Mouse (Mus musculus) heart, embryonic 13.5 days (tissue): ENCODE results near the gene Galnt14. TPM values are rescaled to one million over a fixed set of nuclear protein-coding genes. Genes with fewer than 3 reads are reported as not detected.

Source experiments
- ATAC-seq: fragments of 200-750 bp; cut with Nextera tagmentation; 2 replicates; pipeline ENCODE4 v1.8.0; 2017; ENCODE audit warnings: moderate TSS enrichment; ENCODE audit not compliant: insufficient number of reproducible peaks, low FRiP score, low TSS enrichment; ENCODE audit errors: extremely low read depth
- H3K27ac ChIP-seq: fragments of 300-500 bp; sonication (generic); replicated peaks from 2 replicates; pipeline ENCODE4 v1.5.1; 2015; ENCODE audit warnings: moderate library complexity, mild to moderate bottlenecking, inconsistent platforms
- H3K27me3 ChIP-seq: fragments of 300-500 bp; sonication (generic); replicated peaks from 2 replicates; pipeline ENCODE4 v1.6.1; 2015; ENCODE audit warnings: mild to moderate bottlenecking, inconsistent platforms
- H3K36me3 ChIP-seq: fragments of 300-500 bp; sonication (generic); 2 replicates; pipeline ENCODE4 v1.6.1; 2015; ENCODE audit warnings: mild to moderate bottlenecking, inconsistent platforms
- H3K4me1 ChIP-seq: fragments of 300-500 bp; sonication (generic); 2 replicates; pipeline ENCODE4 v1.6.1; 2015; ENCODE audit warnings: inconsistent platforms
- H3K4me2 ChIP-seq: fragments of 300-500 bp; sonication (generic); 2 replicates; pipeline ENCODE4 v1.6.1; 2015; ENCODE audit warnings: inconsistent platforms, mild to moderate bottlenecking, moderate library complexity
- H3K4me3 ChIP-seq: fragments of 300-500 bp; sonication (generic); 2 replicates; pipeline ENCODE4 v1.5.1; 2015; ENCODE audit warnings: moderate library complexity, mild to moderate bottlenecking, inconsistent platforms
- H3K9ac ChIP-seq: fragments of 300-500 bp; sonication (generic); 2 replicates; pipeline ENCODE4 v1.6.1; 2015; ENCODE audit warnings: inconsistent platforms, mild to moderate bottlenecking, moderate library complexity
- H3K9me3 ChIP-seq: fragments of 300-500 bp; sonication (generic); 2 replicates; pipeline ENCODE4 v1.6.1; 2016; ENCODE audit warnings: inconsistent platforms
- WGBS: fragments of 180-500 bp; shearing (Covaris S2); methylation state at CpG from one replicate; pipeline ENCODE4 v1.1.7; 2015; ENCODE audit warnings: mixed read lengths; 5-methylcytosine and 5-hydroxymethylcytosine counted together
- polyA plus RNA-seq: library from polyadenylated mRNA; unstranded; fragments of >200 nt; fragmentation: Nextera tagmentation; extraction: Ambion mirVana; gene quantifications from 2 replicates; pipeline ENCODE4 v1.2.1, GENCODE M21; 2015

The Galnt14 gene
- polyA plus RNA-seq, 1 experiment from 2014 or later = 1.1 TPM

- WGBS = 75% methylated on average over 6 of the region's 6 CpGs
- Histone ChIP-seq H3K4me1 (peaks cover 9% of the 10 kb centered on the region; the same call in 1 of the 2 replicates), H3K36me3 (no peaks in the 10 kb centered on the region), H3K27me3 (no peaks in the 10 kb centered on the region), H3K4me2 (no peak overlapping the region), H3K4me3 (no peak overlapping the region), H3K9ac (no peak overlapping the region), H3K9me3 (no peaks in the 10 kb centered on the region), H3K27ac (no peak overlapping the region)
- ATAC-seq = no peak
Observed at GRCm38 (mm10) chr17:73658731-73659445, 51.4 kb downstream of the Galnt14 start.

DNA sequence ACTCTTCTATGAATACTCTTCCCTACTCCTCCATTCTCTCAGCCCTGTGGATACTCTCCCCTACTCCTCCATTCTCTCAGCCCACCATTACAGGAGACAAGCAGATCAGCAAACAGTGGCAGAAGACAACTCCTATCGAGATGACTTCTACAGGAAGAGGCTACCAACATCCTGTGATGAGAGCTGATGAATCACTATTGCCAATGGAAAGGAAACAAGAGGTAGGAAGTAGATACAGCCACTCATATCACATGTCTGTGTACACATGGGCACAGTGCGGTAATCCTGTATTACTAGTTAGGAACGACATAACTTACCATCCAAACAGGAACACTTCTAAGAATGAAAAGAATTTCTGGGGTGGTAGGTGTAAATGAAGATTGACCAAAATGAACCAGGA is 53.9 kb downstream of the Galnt14 start:
- Histone ChIP-seq H3K9ac (no peak overlapping the region), H3K9me3 (no peaks in the 10 kb centered on the region), H3K4me3 (no peak overlapping the region), H3K27ac (no peak overlapping the region), H3K27me3 (no peaks in the 10 kb centered on the region), H3K36me3 (no peaks in the 10 kb centered on the region), H3K4me1 (peaks cover 21% of the 10 kb centered on the region), H3K4me2 (no peak overlapping the region)
- no peak for ATAC-seq
- 55% methylated on average over 3 of the region's 3 CpGs for WGBS

DNA sequence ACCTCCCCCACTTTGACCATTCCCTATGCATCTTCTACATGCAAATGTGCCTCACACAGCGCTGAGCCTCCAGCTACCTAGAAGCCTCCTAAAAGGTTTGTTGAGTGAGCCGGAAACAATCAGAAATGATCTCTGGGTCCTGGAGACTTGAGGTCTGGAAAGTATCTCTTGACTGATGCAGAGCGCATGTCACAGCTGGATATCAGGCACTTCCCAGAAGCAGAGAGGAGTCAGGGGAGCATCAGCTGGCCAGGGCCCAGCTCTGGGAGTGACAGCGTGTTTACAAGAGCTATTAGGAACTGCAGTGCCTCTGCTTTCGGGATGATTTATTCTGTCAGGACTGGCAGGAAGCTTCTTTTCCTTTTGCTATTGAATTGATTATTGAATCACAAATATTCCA is 56.0 kb downstream of the Galnt14 start:
- no peak for ATAC-seq
- no peak overlapping the region for H3K27ac ChIP-seq
- no peak overlapping the region for H3K4me2 ChIP-seq
- H3K4me3 ChIP-seq = no peak overlapping the region
- no peaks in the 10 kb centered on the region for H3K9me3 ChIP-seq
- peaks cover 21% of the 10 kb centered on the region for H3K4me1 ChIP-seq
- 17% methylated on average over 5 of the region's 5 CpGs for WGBS
- H3K36me3 ChIP-seq = no peaks in the 10 kb centered on the region
- H3K27me3 ChIP-seq = no peaks in the 10 kb centered on the region
- H3K9ac ChIP-seq = no peak overlapping the region

- ATAC-seq = no peak
Observed at GRCm38 (mm10) chr17:73649371-73649770, 60.9 kb downstream of the Galnt14 start.

GRCm38 (mm10) chr17:73641676-73642075 is 68.6 kb downstream of the Galnt14 start:
- Histone ChIP-seq H3K9me3 (no peaks in the 10 kb centered on the region), H3K4me3 (no peak overlapping the region), H3K36me3 (no peaks in the 10 kb centered on the region), H3K27me3 (no peaks in the 10 kb centered on the region), H3K4me2 (no peak overlapping the region), H3K9ac (no peak overlapping the region), H3K27ac (no peak overlapping the region), H3K4me1 (peaks cover 8% of the 10 kb centered on the region)
- ATAC-seq = no peak
- WGBS = 87% methylated on average over 7 of the region's 7 CpGs

More at GRCm38 (mm10) chr17:73649371-73649770, 60.9 kb downstream of the Galnt14 start:
- Histone ChIP-seq H3K9me3 (no peaks in the 10 kb centered on the region), H3K4me2 (no peak overlapping the region), H3K27me3 (no peaks in the 10 kb centered on the region), H3K27ac (no peak overlapping the region), H3K4me3 (no peak overlapping the region), H3K36me3 (no peaks in the 10 kb centered on the region), H3K4me1 (peaks cover 15% of the 10 kb centered on the region), H3K9ac (no peak overlapping the region)
- 43% methylated on average over 6 of the region's 6 CpGs for WGBS

DNA sequence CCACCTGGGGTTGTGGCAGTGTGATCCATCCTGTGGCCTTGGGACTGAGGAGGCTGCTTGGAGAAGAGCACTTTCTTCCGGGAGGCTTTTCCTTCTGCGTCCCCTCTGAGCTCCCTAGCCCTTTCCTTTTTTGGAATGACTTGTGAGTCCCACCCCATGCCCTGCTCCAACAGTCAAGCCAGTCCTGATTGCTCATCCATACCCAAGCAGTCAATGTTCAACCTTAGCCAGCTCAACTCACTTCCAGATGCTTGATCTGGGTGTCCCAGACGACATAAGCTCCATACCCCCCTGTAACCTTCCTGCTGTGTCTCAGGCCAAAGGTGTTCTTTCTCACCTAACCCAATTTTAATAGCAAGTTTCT is 70.2 kb downstream of the Galnt14 start:
- Histone ChIP-seq H3K9ac (0 out of 2 replicates have a peak overlapping the region, but pooled peaks have one; percentile 19), H3K27ac (no peak overlapping the region), H3K9me3 (no peaks in the 10 kb centered on the region; the same call in 1 of the 2 replicates), H3K4me3 (no peak overlapping the region), H3K27me3 (no peaks in the 10 kb centered on the region), H3K4me2 (0 out of 2 replicates have a peak overlapping the region, but pooled peaks have one; percentile 9), H3K36me3 (no peaks in the 10 kb centered on the region), H3K4me1 (peaks cover 8% of the 10 kb centered on the region)
- ATAC-seq = no peak
- WGBS = 47% methylated on average over 3 of the region's 3 CpGs

GRCm38 (mm10) chr17:73639401-73640116 is 70.7 kb downstream of the Galnt14 start:
- peak; percentile 8; the same call in 1 of the 2 replicates for ATAC-seq
- Histone ChIP-seq H3K4me3 (no peak overlapping the region), H3K27ac (no peak overlapping the region), H3K4me1 (peaks cover 8% of the 10 kb centered on the region), H3K4me2 (0 out of 2 replicates have a peak overlapping the region, but pooled peaks have one; percentile 9), H3K9me3 (no peaks in the 10 kb centered on the region; the same call in 1 of the 2 replicates), H3K9ac (0 out of 2 replicates have a peak overlapping the region, but pooled peaks have one; percentile 19), H3K36me3 (no peaks in the 10 kb centered on the region), H3K27me3 (no peaks in the 10 kb centered on the region)
- 30% methylated on average over 6 of the region's 6 CpGs for WGBS

DNA sequence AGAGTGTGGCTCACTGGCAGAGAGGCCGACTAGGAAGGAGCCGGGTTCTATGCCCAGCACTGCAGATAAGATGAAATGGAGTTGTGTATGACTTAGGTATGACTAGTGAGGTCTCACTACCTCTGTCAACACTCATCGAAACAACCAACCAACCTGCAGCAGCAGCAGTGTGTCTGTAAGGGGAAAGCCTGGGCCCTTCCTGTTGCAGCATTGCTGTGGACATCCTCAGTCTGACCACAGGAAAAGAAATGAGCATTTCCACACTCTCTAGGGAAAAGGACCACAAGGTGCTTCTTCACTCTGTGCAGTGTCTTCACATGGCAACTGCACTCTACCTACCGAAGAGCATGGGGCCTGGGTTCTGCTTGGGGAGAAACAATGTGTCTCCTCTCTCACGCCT is 73.3 kb downstream of the Galnt14 start:
- no peaks in the 10 kb centered on the region for H3K36me3 ChIP-seq
- no peak overlapping the region for H3K4me2 ChIP-seq
- WGBS = 89% methylated on average over 5 of the region's 5 CpGs
- H3K9ac ChIP-seq = no peak overlapping the region
- no peak overlapping the region for H3K4me3 ChIP-seq
- H3K27ac ChIP-seq = no peak overlapping the region
- H3K4me1 ChIP-seq = peaks cover 8% of the 10 kb centered on the region
- ATAC-seq = no peak
- H3K9me3 ChIP-seq = no peaks in the 10 kb centered on the region; the same call in 1 of the 2 replicates
- no peaks in the 10 kb centered on the region for H3K27me3 ChIP-seq

DNA sequence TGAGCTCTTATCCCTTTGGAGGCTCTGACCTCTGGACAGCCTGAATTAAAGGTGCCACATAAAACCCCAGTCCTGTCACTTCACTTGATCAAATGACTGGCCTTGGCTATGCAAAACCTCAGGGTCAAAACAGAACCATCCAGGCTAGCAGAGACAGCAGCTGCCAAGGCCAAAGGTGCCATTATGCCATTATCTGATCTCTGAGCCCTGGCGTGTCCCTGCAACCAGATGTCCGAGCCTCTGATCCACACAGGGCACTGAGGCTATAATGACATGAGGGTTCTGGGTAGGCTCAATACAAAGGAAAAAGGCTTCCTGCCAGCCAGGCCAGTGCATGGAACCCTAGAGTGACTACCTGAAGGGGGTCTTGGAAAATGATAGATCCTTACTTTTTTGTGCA is 75.4 kb downstream of the Galnt14 start:
- H3K36me3 ChIP-seq = no peaks in the 10 kb centered on the region

DNA sequence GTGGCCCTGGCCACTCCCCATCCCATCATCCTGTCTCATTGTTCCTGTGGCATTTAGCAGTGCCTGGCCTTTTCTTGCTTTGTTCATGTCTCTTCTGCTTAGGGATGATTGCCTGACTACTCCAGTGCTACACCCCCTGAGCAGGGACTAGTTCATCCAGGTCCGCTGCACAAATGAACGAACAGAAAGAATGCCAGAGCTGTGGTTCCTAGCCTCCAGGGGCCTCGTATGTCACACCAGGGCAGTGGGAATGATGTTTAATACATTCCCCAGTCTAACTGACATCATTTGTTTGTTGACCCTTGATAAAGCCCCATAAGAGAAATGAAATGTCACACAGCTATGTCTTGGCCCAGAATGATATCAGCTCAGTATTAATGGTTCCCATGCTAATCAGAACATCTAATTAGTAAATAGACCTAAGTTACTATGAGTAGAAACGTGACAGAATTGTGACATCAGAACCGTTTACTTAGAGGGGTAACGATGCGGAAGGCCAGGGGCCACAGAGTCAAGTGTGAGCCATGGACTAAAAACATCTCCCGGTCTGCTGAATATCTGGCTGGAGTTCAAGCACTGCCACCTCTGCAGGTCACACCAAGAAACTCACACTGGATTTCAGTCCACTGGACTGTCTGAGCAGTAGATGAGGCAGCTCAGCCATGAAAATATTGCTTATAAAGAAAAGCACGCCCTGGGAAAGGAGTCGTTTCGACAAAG is 76.1 kb downstream of the Galnt14 start:
- Histone ChIP-seq H3K4me2 (no peak overlapping the region), H3K4me3 (no peak overlapping the region), H3K36me3 (no peaks in the 10 kb centered on the region), H3K27me3 (no peaks in the 10 kb centered on the region), H3K4me1 (peaks cover 5% of the 10 kb centered on the region), H3K9ac (no peak overlapping the region), H3K27ac (no peak overlapping the region), H3K9me3 (no peaks in the 10 kb centered on the region; the same call in 1 of the 2 replicates)
- WGBS = 70% methylated on average over 11 of the region's 11 CpGs
- no peak for ATAC-seq

More for the DNA sequence above, 75.4 kb downstream of the Galnt14 start:
- Histone ChIP-seq H3K4me2 (no peak overlapping the region), H3K4me3 (no peak overlapping the region), H3K27ac (no peak overlapping the region), H3K27me3 (no peaks in the 10 kb centered on the region), H3K9me3 (no peaks in the 10 kb centered on the region; the same call in 1 of the 2 replicates), H3K4me1 (peaks cover 10% of the 10 kb centered on the region), H3K9ac (no peak overlapping the region)
- ATAC-seq = no peak
- WGBS = 78% methylated on average over 2 of the region's 2 CpGs

DNA sequence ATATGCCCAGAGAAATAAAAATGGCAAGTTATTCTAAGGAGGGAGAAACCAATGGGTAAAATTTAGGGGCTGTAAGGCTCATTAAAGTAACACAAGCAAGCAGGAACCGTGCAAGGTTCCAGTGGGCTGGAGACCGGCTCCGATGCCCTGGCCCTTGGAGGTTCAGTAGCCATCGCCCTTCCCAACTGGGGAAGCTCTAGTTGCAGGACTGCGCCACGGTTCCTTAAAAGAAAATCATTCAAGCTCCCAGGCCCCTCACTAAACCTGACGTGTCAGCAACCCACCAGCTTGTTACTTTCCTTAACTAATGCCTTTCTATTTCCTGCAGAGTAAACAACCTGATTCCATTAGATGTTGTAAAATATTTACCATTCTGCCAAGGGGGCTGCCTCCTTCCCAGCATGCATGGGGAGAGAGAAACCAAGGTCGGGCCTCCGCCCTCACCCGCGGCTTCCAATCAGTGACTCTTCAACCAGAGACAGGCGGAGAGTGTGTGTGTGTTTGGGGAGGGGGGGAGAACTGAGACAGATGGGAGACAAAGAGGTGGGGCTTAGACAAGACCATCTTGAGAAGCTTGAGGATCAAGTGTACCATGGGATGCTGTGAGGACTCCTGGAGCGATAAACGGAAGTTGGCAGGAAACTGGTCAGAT is 81.9 kb downstream of the Galnt14 start:
- H3K27ac ChIP-seq = no peak overlapping the region
- H3K36me3 ChIP-seq = no peaks in the 10 kb centered on the region
- no peak overlapping the region for H3K4me3 ChIP-seq
- WGBS = 81% methylated on average over 14 of the region's 14 CpGs
- H3K27me3 ChIP-seq = no peaks in the 10 kb centered on the region
- ATAC-seq = no peak
- no peaks in the 10 kb centered on the region for H3K9me3 ChIP-seq
- H3K9ac ChIP-seq = no peak overlapping the region
- H3K4me2 ChIP-seq = no peak overlapping the region
- peaks cover 5% of the 10 kb centered on the region for H3K4me1 ChIP-seq
